Mouse (Mus musculus) kidney, embryonic 15.5 days (tissue): ENCODE results near the gene Tcerg1l. TPM values are rescaled to one million over a fixed set of nuclear protein-coding genes. Genes with fewer than 3 reads are reported as not detected.

Experiments used
- ATAC-seq: fragments of 200-750 bp; cut with Nextera tagmentation; replicated peaks from 2 replicates; pipeline ENCODE4 v1.8.0; 2017; ENCODE audit warnings: moderate TSS enrichment; ENCODE audit not compliant: low FRiP score
- H3K27ac ChIP-seq: fragments of 300-500 bp; sonication (generic); 2 replicates; pipeline ENCODE4 v1.5.1; 2015; ENCODE audit warnings: mild to moderate bottlenecking, inconsistent platforms
- H3K27me3 ChIP-seq: fragments of 300-500 bp; sonication (generic); 2 replicates; pipeline ENCODE4 v1.6.1; 2015; ENCODE audit warnings: inconsistent platforms
- H3K36me3 ChIP-seq: fragments of 300-500 bp; sonication (generic); 2 replicates; pipeline ENCODE4 v1.6.1; 2015; ENCODE audit warnings: inconsistent platforms
- H3K4me1 ChIP-seq: fragments of 300-500 bp; sonication (generic); 2 replicates; pipeline ENCODE4 v1.6.1; 2015; ENCODE audit warnings: inconsistent platforms
- H3K4me2 ChIP-seq: fragments of 300-500 bp; sonication (generic); 2 replicates; pipeline ENCODE4 v1.6.1; 2015; ENCODE audit warnings: moderate library complexity, mild to moderate bottlenecking, inconsistent platforms
- H3K4me3 ChIP-seq: fragments of 300-500 bp; sonication (generic); replicated peaks from 2 replicates; pipeline ENCODE4 v1.5.1; 2015; ENCODE audit warnings: mild to moderate bottlenecking, inconsistent platforms
- H3K9ac ChIP-seq: fragments of 300-500 bp; sonication (generic); 2 replicates; pipeline ENCODE4 v1.6.1; 2015; ENCODE audit warnings: mild to moderate bottlenecking, inconsistent platforms
- H3K9me3 ChIP-seq: fragments of 300-500 bp; sonication (generic); replicated peaks from 2 replicates; pipeline ENCODE4 v1.6.1; 2016; ENCODE audit warnings: inconsistent platforms
- WGBS: fragments of 180-500 bp; shearing (Covaris S2); methylation state at CpG from one replicate; pipeline ENCODE4 v1.1.7; 2015; ENCODE audit warnings: mixed read lengths; 5-methylcytosine and 5-hydroxymethylcytosine counted together
- polyA plus RNA-seq: library from polyadenylated mRNA; unstranded; fragments of >200 nt; fragmentation: Nextera tagmentation; extraction: Ambion mirVana; gene quantifications from 2 replicates; pipeline ENCODE4 v1.2.1, GENCODE M21; 2015

The Tcerg1l gene
- polyA plus RNA-seq, 1 experiment from 2014 or later: 1.8 TPM

DNA sequence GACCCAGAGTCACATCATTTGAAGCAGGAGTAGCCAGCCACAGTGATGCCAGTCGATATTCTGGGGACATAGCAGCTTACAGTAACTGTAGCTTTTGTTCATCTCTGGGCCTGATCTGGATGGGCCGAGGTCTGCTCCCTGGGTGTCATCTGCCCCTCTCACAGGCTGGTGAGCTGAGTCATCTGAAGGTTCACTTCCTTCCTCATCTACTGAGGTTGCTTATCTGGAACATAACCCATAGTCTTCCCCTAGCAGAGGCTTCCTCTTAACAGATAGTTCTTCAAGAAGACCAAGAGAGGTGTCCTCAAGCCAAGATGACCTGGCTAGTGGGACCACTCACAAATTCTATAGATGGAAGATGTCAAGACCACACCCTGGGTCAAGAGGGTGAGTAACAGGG lies 192.4 kb downstream of the Tcerg1l start:
- Histone ChIP-seq H3K27me3 (no peaks in the 10 kb centered on the region), H3K9ac (no peak overlapping the region), H3K4me3 (no peak overlapping the region), H3K27ac (no peak overlapping the region), H3K36me3 (no peaks in the 10 kb centered on the region), H3K9me3 (no peaks in the 10 kb centered on the region), H3K4me1 (peaks cover 11% of the 10 kb centered on the region), H3K4me2 (no peak overlapping the region)
- WGBS: 93% methylated on average over 2 of the region's 2 CpGs
- ATAC-seq: no peak

DNA sequence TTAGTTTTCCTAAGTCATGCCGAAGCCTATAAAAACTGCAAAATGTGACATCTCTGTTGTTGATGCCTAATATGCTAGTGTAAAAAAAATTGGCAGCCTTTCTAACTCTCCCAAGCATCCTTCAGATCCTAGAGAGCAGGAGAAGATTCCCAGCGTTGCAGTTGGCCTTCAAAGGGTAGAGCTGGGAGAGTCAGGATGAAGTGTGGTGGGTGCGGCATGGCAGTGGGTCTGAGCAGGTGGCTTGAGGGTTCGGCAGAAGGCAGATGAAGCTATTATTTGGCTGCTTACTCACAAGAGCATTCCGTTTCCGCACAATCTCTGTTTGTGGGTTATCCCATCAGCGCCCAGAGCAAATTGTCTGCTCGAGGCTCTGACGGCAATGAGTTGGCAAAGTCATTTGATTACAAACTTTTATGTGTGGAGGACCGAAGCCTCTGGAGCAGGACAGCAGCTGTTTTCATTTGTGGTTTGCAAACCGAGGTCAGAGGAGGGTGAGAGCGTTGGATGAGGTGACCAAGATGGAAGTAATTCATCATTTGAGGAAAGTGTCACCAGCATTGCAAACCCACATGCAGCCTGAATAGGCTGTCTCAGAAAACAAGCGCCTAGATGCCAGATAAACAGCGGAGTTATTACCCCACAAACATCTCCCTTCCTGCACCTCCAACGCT lies 195.2 kb downstream of the Tcerg1l start:
- ATAC-seq: no peak
- 55% methylated on average over 15 of the region's 15 CpGs for WGBS
- H3K9ac ChIP-seq: no peak overlapping the region

DNA sequence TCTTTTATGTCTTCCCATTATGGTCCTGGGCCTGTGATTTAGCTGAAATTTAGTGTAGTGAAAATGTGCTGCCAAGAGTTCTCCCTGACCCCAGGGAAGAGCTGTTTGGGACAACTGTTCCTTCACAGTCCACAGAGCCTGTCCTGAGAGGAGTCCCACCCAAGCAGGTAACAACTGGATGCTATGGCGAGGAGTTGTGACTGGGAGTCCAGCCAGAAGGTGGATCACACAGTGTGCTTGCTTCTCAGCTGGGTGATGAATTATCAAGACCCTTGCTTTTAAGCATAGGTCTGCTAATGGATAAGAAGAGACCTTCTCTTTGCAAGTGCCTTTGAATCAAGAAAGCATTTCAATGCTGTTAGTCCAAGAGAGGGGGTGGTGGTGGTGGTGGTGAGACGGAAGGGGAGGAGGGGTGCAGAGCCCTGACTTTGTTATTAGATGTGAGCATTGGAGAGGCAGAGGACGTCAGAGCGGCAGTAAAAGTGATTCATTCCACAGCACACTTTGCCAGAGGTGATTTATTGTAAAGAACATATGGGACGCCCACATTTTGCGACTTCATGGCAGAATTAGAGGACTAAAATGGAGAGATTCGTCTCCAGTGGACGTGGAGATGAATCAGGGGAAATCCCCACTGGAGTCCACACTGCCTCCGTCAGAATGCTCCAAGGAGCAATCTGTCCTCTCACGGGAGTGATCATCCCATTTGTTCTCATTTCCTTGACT lies 198.0 kb downstream of the Tcerg1l start:
- Histone ChIP-seq H3K27me3 (no peaks in the 10 kb centered on the region), H3K9ac (no peak overlapping the region), H3K9me3 (no peaks in the 10 kb centered on the region), H3K27ac (peak overlapping the region; percentile 64), H3K36me3 (no peaks in the 10 kb centered on the region), H3K4me3 (peak overlapping the region; percentile 9; the same call in 1 of the 2 replicates), H3K4me2 (peak overlapping the region; percentile 44), H3K4me1 (peaks cover 29% of the 10 kb centered on the region)
- peak; percentile 88 for ATAC-seq
- 13% methylated on average over 10 of the region's 10 CpGs for WGBS

More for the DNA sequence above, 195.2 kb downstream of the Tcerg1l start:
- H3K27ac ChIP-seq: no peak overlapping the region
- peaks cover 29% of the 10 kb centered on the region for H3K4me1 ChIP-seq
- H3K36me3 ChIP-seq: no peaks in the 10 kb centered on the region
- H3K27me3 ChIP-seq: no peaks in the 10 kb centered on the region
- H3K4me3 ChIP-seq: no peak overlapping the region
- H3K4me2 ChIP-seq: no peak overlapping the region
- no peaks in the 10 kb centered on the region for H3K9me3 ChIP-seq

DNA sequence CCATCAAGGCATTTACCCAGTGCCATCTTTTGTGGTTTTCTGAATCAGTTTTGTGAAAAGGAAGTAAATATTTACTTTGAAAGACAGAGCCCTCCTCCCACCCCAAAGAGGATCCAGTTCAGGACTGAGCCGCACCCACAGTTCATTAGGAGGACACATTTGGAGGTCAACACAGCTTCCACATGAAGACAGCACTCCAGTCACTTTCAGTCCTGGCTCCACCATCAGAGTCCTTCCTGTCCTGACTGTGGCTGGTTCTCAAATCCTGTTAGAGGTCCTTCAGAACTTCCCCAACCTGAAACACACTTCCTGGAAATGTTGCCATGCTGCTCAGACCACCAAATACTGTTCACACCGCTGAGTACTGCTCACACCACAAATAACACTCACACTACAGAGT lies 201.4 kb downstream of the Tcerg1l start:
- no peaks in the 10 kb centered on the region for H3K9me3 ChIP-seq
- H3K4me2 ChIP-seq: no peak overlapping the region
- no peak for ATAC-seq
- WGBS: 70% methylated on average over 2 of the region's 2 CpGs
- H3K27me3 ChIP-seq: no peaks in the 10 kb centered on the region
- no peak overlapping the region for H3K9ac ChIP-seq
- no peak overlapping the region for H3K27ac ChIP-seq
- H3K36me3 ChIP-seq: no peaks in the 10 kb centered on the region
- H3K4me3 ChIP-seq: no peak overlapping the region
- peaks cover 21% of the 10 kb centered on the region; the same call in 1 of the 2 replicates for H3K4me1 ChIP-seq

DNA sequence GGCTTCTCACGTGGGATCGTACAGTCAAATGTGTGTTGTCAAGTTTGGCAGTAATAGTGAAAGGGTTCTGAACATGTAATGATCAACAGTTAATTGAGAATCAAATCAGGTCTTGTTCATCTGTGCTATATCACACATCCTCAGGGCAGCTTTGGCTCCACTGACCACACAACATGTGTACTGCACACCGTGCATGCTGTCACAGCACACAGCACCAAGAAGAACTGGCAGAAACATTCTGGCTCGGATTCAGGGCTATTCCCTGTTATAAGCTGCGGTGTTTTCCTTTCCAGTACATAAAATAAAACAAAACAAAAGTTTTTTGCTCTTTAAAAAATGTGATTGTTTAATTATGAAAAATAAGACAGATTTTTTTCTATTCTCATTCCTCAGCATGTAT lies 213.3 kb downstream of the Tcerg1l start:
- no peak overlapping the region for H3K9ac ChIP-seq
- ATAC-seq: no peak
- H3K9me3 ChIP-seq: no peaks in the 10 kb centered on the region
- H3K27ac ChIP-seq: no peak overlapping the region
- H3K27me3 ChIP-seq: no peaks in the 10 kb centered on the region
- H3K4me1 ChIP-seq: no peaks in the 10 kb centered on the region
- H3K36me3 ChIP-seq: no peaks in the 10 kb centered on the region
- no peak overlapping the region for H3K4me3 ChIP-seq
- 86% methylated on average over 5 of the region's 5 CpGs for WGBS
- no peak overlapping the region for H3K4me2 ChIP-seq

DNA sequence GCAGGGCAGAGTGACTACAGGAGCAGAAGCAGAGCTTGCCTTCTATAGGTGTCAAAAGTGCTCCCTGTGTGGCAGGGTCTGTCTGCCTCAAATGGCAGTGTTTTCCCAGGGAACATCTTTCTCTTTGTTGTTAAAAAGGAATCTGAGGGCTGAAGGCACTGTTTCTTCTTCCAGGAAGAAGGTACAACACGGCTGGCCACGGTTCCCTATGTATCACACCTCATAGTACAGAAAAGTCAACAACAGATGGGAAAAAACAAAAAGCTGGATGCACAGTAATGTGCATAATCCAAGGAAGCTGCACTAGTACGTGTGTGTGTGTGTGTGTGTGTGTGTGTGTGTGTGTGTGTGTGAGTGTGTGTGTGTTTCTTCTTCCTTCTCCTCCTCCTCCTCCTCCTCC lies 215.3 kb downstream of the Tcerg1l start:
- Histone ChIP-seq H3K4me3 (no peak overlapping the region), H3K4me1 (no peaks in the 10 kb centered on the region), H3K27ac (no peak overlapping the region), H3K4me2 (no peak overlapping the region), H3K9me3 (no peaks in the 10 kb centered on the region), H3K27me3 (no peaks in the 10 kb centered on the region), H3K9ac (no peak overlapping the region), H3K36me3 (no peaks in the 10 kb centered on the region)
- 38% methylated on average over 3 of the region's 3 CpGs for WGBS
- ATAC-seq: no peak

DNA sequence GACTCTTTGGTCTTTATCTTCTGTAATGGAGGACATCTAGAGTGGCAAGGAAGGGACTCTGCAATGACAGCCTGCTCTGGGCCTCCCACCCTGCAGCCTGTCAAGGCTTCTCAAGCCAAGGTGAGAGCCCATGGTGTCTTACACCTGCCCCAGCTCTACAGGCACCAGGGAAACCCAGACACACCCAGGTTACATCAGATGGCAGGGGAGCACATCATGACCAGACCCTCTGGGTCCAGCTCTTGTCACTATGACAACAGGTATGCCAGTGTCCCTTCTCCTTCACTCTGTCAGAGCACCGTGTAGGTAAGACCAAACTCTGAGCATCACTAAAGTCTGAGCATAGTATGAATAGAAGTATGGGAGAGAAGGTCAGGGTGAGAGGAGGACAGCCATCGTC lies 218.9 kb downstream of the Tcerg1l start:
- no peak for ATAC-seq
- WGBS: 78% methylated on average over 2 of the region's 2 CpGs
- no peaks in the 10 kb centered on the region for H3K27me3 ChIP-seq
- H3K4me1 ChIP-seq: no peaks in the 10 kb centered on the region
- H3K27ac ChIP-seq: no peak overlapping the region
- no peak overlapping the region for H3K4me2 ChIP-seq
- no peaks in the 10 kb centered on the region for H3K9me3 ChIP-seq
- no peaks in the 10 kb centered on the region for H3K36me3 ChIP-seq
- H3K4me3 ChIP-seq: no peak overlapping the region
- H3K9ac ChIP-seq: no peak overlapping the region

DNA sequence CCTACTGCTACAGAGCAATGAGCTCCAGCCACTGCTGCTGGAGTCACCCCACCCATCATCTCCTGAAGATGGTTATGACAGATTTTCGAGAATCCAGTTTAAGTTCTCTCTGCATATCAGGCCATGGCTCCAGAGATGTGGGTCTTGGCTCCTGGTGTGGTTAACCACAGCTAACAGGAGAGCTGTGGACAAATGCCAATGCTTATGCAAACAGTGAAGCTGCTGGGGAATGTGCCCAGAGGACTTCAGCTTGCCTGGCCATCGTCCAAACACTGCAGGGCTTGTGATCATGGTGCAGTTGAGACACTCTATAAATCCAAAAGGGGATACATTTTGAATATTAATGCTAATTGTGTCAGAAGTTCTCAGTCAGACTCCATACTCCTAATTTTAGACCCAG lies 221.5 kb downstream of the Tcerg1l start:
- Histone ChIP-seq H3K36me3 (no peaks in the 10 kb centered on the region), H3K27ac (no peak overlapping the region), H3K4me2 (no peak overlapping the region), H3K9ac (no peak overlapping the region), H3K9me3 (no peaks in the 10 kb centered on the region), H3K4me1 (no peaks in the 10 kb centered on the region), H3K4me3 (no peak overlapping the region), H3K27me3 (no peaks in the 10 kb centered on the region)
- no peak for ATAC-seq
- 68% methylated on average over 2 of the region's 2 CpGs for WGBS

DNA sequence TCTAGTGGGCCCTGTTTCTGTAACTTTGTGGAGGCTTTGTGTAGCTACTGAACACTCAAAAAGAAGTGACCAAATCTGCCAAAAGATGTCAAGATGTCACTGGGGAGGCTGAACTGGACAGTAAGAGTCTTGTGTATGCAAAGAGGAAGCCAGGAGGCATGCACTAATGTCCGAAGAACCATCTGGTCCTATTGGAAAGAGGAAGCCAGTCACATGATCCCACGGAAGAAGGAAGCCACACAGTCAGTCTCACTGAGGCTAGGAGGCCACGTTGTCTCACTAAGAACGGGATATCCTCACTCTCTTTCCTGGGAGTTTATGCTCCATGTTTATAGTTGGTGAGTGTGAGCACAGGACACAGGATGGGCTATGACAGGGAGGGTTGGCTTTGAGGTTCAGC lies 227.1 kb downstream of the Tcerg1l start:
- Histone ChIP-seq H3K27me3 (no peaks in the 10 kb centered on the region), H3K36me3 (no peaks in the 10 kb centered on the region), H3K4me2 (no peak overlapping the region), H3K9me3 (no peaks in the 10 kb centered on the region), H3K9ac (no peak overlapping the region), H3K4me1 (no peaks in the 10 kb centered on the region), H3K27ac (no peak overlapping the region), H3K4me3 (no peak overlapping the region)
- ATAC-seq: no peak
- WGBS: 72% methylated on average over 4 of the region's 4 CpGs
